Mouse (Mus musculus) G1E (cell line): ENCODE measurements around the gene Dcdc2c.

Source experiments
- CTCF ChIP-seq: IDR thresholded peaks from 2 replicates; pipeline ENCODE4 v1.5.1; 2012; ENCODE audit warnings: low read depth, low read length, inconsistent platforms, mixed read lengths
- GATA1 ChIP-seq: IDR thresholded peaks from 2 replicates; pipeline ENCODE4 v1.6.1; 2012; ENCODE audit warnings: borderline replicate concordance, low read length, inconsistent platforms, mixed read lengths
- TAL1 ChIP-seq: conservative IDR thresholded peaks from 2 replicates; pipeline ENCODE4 v1.6.1; 2012; ENCODE audit warnings: low read depth, low read length, inconsistent platforms, mixed read lengths

DNA sequence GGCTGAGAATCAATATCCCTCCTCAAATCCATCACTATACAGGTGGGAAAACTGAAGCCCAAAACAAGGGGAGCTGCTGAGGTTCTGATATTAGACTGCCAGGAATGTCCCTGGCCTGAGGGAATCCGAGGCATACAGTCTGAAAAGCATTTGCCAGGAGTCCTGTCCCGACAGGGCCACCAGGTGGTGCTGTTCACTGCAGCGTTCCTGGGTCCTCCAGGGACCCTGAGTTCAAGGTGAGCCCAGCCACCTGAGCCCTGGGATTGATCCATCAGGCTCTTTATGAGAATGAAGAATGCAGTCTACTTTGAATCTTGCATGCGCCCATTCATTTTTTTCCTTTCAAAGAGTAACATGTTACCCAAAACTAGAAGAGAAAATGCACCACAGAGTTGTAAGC is 26.9 kb upstream of the Dcdc2c start:
- 0 out of 2 replicates have a peak, but pooled peaks have one; percentile 66 for TF ChIP-seq CTCF
- TF ChIP-seq TAL1 = no peak
- no peak for TF ChIP-seq GATA1
